Mouse (Mus musculus) heart, postnatal 10 days (tissue): ENCODE measurements around the gene Fut11. TPM values are rescaled to one million over a fixed set of nuclear protein-coding genes. Genes with fewer than 3 reads are reported as not detected.
"Not testable (repeated sequence)": the region's sequence is repeated elsewhere in the genome, so short reads cannot be mapped to it uniquely, and the experiment has no call there.

Source experiments
- DNase-seq, 2 experiments: peaks; one replicate each; pipeline ENCODE4 v3.0.0; 2021
- intact Hi-C: fragments of 180-260 bp; cut with DNase I; formaldehyde crosslinking; loops from one replicate; pipeline ENCODE4 v1.15.1; 2025
- total RNA-seq, 2 experiments: library from RNA; stranded (reverse); gene quantifications; 2 replicates each; pipeline ENCODE4 v1.2.3; 2021

The Fut11 gene
- total RNA-seq, 2 experiments from 2014 or later: 11.1 to 11.6 TPM

GRCm38 (mm10) chr14:20672990-20673389, 21.8 kb upstream of the Fut11 start:
- intact Hi-C loops: no loop called here
- DNase-seq: peak in 1 of 2 experiments; percentile 65

DNA sequence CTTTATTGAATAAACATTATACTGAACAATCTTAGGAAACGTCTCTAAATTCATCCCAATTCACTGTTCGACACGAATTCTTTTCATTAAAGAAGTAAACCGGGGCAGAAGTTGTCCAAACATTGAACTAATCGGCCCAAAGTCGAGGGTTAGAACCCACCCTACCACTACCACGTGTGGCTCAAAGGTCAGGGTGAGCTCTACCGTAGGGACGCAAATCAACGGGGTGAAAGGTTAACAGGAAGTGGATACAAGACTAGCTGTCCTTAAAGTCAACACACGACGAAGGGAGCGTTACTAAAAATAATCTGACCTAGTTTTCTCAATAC, 21.1 kb upstream of the Fut11 start:
- intact Hi-C loops: no loop called here
- DNase-seq: no peak

DNA sequence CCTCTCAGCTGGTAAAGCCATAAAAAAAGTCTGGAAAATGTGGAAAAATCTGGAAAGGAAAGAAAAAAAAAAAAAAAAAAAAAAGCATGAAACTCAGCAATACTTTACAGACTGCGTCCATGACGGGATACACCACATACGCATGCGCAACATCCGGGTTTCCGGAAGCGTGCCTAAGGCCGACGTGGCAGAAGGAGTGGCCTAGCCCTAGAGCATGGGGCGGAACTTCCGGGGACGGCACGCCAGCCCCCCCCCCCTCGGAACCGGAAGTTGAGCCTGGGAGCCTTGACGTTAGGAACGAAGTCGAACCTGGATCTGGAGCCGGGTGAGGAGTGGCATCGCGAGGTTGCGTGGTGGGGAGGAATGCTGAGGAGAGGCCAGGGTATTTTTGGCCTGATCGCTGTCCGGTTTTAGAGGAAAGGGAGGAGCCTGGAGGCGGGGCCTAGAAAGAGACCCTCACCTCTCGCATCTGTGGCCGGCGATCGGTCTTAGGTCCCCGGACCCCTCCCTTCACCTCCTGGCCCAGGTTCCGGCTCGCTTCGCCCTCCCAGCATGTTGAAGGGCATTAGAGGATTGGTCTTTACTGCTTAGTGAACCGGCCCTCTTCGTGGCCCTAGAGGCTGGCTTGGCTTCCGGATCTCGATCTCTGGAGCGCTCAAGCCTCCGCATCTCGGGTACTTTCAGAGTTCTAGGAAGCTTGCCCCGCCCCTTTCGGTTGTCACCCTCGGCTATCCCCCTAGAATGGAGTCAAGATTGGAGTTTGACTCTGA, 20.5 kb upstream of the Fut11 start, which contains the start of gene Sec24c:
TSS of gene Sec24c (plus strand) at position 245 of the 770 bp plus-strand sequence.
- intact Hi-C loops: no loop called here
- peak; percentile 99 to 100 for DNase-seq

DNA sequence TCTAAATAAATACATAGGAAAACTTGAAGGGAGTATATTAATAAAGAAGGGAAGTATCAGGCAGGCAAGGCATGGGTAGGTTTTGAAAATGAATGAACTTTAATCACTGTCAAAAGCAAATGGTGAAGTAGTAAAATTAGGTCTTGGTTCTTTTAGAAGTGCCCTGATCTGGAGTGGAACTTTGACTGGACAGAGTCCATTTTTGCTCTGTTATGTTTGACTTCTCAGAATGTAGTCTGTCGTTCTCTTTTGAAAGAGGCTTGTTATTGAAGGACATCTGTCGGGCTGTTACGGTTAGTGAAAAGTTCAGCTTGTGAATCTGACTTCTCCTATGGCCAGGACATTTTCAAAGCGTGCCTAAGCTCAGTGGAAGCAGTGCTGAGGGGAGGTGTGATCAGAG, 16.9 kb upstream of the Fut11 start:
- intact Hi-C loops: no loop called here
- DNase-seq: no peak

- DNase-seq: no peak
- intact Hi-C loops: no loop called here
These were observed 13.0 kb upstream of the Fut11 start for GRCm38 (mm10) chr14:20681742-20682141.

DNA sequence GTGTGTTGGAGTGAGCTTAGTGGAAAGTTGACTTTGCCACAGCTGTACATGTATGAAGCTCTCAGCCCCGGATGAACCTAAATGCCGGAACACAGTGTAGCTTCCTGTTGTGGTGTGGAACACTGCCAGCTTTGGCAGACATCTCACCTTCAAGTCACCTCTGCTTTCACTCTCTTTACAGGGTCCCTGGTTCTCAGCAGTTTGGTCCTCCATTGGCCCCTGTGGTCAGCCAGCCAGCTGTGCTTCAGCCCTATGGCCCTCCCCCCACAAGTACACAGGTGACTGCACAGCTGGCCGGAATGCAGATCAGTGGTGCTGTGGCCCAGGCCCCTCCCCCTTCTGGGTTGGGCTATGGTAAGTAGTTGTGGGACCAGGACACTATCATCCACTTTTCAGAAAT, 12.3 kb upstream of the Fut11 start:
- intact Hi-C loops: no loop called here
- peak; percentile 60 to 64 for DNase-seq

- DNase-seq: no peak
- intact Hi-C loops: no loop called here
These were observed 8.2 kb upstream of the Fut11 start for GRCm38 (mm10) chr14:20686576-20686975.

DNA sequence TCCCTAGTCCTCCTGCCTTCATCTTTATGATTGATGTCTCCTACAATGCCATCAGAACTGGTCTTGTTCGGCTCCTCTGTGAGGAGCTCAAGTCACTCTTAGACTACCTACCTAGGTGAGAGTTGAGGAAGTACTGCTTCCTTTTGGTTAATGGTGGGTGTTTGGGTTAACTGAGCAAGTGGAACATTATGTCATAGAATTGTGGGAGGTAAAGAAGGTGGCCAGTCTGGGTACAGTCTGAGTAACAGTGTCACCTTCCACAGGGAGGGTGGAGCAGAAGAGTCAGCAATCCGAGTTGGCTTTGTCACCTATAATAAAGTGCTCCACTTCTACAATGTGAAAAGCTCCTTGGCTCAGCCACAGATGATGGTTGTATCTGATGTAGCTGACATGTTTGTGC, 5.8 kb upstream of the Fut11 start:
- intact Hi-C loops: no loop called here

DNA sequence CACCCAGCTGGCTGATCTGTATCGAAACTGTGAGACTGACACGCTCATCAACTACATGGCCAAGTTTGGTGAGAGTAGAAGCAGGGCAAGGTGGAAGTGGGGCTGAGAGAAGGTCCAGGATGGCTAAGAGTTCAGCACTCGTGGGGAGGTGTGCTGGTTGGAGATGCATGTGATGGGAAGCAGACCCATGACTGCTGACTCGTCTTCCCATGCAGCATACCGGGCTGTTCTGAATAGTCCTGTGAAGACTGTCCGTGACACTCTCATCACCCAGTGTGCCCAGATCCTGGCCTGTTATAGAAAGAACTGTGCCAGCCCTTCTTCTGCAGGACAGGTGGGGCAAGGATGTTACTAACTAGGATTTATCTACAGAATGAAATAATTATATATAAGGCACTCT, 3.0 kb upstream of the Fut11 start:
- intact Hi-C loops: no loop called here
- no peak for DNase-seq

More for the DNA sequence above, 5.8 kb upstream of the Fut11 start:
- no peak for DNase-seq

- no peak for DNase-seq
- intact Hi-C loops: no loop called here
These were observed 1.1 kb upstream of the Fut11 start for GRCm38 (mm10) chr14:20693589-20694101.

DNA sequence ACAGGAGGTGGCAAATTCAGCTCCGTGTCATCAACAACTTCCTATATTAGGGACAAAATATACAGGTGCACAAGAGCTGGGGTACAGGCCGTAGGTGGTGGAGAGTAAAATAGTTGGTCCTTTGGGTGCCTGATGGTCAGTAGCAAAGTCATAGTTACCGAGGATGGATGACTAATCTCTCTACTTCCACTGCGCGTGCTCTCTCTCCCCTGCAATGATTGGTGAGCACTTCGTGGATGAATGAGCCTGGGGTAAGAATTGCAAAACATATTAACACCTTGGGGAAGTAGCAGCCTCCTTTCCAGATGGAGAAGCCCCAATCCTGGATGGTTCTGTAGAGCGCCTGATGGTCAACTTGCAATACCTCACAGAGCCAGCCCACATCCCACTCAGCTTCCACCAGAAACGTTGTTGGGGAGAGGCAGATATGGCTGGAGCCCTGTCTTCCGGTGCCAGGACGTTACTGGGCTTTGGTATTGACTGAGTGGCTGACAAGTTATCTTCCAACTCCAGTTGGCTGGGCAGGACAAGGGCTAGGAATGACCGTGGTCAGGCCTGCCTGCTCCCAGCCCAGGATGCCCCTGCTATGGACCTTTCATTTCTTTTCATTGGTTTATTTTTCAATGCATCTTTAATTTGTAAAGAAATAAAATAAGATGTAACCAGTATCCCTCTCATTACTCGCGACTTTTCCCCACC, 434 bp upstream of the Fut11 start:
- DNase-seq: no peak
- intact Hi-C loops: no loop called here

DNA sequence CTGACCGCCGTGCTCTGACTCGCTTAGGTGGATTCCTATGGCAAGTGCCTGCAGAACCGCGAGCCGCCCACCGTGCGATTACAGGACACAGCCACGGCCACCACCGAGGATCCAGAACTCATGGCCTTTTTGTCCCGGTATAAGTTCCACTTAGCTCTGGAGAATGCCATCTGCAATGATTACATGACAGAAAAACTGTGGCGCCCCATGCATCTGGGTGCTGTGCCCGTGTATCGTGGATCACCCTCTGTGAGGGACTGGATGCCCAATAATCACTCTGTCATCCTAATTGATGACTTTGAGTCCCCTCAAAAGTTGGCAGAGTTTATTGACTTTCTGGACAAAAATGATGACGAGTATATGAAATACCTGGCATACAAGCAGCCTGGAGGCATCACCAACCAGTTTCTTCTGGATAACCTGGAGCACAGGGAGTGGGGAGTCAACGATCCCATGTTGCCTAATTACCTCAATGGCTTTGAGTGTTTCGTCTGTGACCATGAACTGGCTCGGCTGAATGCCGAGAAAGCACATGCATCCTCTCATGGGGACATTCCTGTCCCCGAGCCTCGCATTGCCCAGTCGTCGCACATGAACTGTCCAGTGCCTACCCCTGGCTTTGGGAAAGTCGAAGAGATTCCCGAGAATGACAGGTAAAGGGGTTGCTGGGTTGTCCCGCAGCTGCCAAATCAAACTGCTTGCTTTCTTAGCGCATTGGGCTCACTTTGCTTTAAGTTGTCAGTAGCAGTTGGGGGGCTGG, 1.2 kb downstream of the Fut11 start:
- intact Hi-C loops: loop anchor here (5.0 kb wide), 1 partner anchor 101 kb away; no protein-coding TSS in a partner anchor
- DNase-seq: peak; percentile 46 to 56

- peak; percentile 69 to 73 for DNase-seq
- intact Hi-C loops: loop anchor here (5.0 kb wide), 1 partner anchor 100 kb away; no protein-coding TSS in a partner anchor
These were observed 2.2 kb downstream of the Fut11 start for GRCm38 (mm10) chr14:20696986-20697385.

- DNase-seq: no peak
- intact Hi-C loops: loop anchor here (5.0 kb wide), 1 partner anchor 99 kb away; no protein-coding TSS in a partner anchor
These were observed 3.7 kb downstream of the Fut11 start for GRCm38 (mm10) chr14:20698515-20698914.

DNA sequence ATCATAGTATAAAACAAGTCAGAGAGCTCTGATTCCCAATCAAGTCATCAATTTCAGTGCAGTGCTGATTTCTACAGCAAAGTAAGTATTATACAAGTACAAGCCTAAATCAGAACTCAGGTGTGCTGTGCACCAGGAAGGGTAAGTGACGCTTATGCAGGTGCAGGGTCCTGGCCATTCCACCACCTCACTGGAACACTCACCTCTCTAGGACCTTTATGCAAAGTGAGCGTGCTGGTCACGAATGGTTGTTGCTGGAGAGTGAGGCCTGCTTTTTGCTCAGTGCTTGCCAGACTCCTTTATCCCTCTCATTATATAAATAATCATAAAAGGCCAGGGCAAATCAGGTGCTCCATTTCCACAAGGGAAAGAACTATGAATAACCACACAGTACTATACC, 5.6 kb downstream of the Fut11 start:
- no peak for DNase-seq
- intact Hi-C loops: no loop called here

DNA sequence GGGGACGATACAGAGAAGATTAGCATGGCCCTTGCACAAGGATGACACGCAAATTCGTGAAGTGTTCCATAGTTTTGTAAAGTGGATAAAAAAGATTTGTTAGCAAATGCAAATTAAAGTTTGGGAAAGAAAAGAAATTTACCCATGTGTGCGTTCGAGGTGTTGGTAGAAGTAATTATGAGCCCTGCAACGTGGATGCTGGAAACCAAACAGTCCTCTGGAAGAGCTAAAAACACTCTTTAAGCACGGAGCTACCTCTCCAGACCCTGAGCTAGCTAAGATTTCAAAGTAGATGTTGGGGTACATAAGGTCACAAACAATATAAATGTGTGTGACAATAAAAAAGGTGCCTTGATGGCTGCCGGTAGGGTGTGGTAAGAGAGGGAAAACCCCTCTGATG, 6.8 kb downstream of the Fut11 start:
- intact Hi-C loops: no loop called here
- no peak for DNase-seq

DNA sequence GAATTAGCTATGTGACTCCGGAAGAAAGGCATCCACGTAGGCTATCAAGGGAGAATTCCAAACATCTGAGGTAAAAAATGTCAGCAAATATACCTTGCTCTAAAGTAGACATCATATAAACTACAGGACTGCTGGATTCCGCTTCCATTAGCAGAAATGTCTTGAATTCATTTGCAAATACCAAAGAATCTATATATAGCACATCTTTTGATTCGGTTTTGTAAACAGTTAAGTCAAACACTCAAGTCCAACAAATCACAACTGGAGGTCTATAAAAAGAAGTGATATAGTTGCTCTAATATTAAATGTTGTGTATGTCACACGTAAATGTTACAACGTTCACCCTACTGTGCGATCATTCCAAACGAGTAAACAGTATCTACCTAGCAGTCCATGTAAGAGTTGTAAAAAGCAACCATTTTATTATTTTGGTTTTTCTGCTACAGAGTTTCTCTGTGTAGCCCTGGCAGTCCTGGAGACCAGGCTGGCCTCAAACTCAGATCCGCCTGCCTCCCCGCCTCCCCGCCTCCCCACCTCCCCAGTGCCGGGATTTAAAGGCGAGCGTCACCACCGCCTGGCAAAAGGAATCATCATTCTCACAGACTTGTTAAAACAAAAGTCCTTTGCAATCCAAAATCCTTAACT, 7.5 kb downstream of the Fut11 start:
- DNase-seq: no peak
- intact Hi-C loops: no loop called here

DNA sequence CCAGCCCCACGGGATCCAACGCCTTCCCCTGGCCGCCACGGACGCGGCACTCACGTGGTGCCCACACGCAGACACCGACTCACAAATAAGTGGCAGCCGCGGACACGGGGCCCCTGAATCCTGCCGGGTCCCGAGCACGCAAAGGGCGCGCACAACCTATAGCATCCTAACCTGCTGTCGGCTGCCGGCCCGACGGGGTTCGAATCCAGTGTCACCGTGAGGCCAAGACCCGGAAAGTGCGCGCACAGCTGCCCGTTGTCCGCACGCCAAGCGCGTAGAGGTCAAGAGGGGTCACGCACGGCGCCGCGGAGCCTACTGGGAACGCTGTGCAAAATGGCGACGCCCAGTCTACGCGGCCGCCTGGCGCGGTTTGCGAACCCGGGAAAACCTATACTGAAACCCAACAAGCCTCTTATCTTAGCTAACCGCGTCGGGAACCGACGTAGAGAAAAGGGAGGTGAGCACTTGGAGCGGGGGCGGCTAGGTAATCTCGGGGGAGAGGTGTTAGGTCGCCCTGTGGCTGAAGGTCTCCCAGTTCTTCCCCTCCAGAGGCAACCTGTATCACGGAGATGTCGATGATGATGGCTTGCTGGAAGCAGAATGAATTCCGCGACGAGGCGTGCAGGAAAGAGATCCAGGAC, 8.1 kb downstream of the Fut11 start, which contains the start of gene Chchd1:
TSS of gene Chchd1 (plus strand) at position 266 of the 641 bp plus-strand sequence.
- DNase-seq: peak; percentile 95 to 98
- intact Hi-C loops: no loop called here

- intact Hi-C loops, DNase-seq: not testable (repeated sequence)
These were observed 8.7 kb downstream of the Fut11 start for GRCm38 (mm10) chr14:20703461-20703860.
